Mouse (Mus musculus) lung, adult 2 months (tissue): Measurements from ENCODE around the gene Wasf2.

Experiments
- CTCF ChIP-seq: fragments of 200-500 bp; IDR thresholded peaks from 2 replicates; pipeline ENCODE4 v1.5.1; 2011; ENCODE audit warnings: mild to moderate bottlenecking, low read length, control low read depth; ENCODE audit not compliant: insufficient read depth
- POLR2A ChIP-seq: fragments of 200-500 bp; IDR thresholded peaks from 2 replicates; pipeline ENCODE4 v1.6.1; 2011; ENCODE audit warnings: low read depth, mild to moderate bottlenecking, control low read depth, low read length, borderline replicate concordance; ENCODE audit errors: extremely low read depth

DNA sequence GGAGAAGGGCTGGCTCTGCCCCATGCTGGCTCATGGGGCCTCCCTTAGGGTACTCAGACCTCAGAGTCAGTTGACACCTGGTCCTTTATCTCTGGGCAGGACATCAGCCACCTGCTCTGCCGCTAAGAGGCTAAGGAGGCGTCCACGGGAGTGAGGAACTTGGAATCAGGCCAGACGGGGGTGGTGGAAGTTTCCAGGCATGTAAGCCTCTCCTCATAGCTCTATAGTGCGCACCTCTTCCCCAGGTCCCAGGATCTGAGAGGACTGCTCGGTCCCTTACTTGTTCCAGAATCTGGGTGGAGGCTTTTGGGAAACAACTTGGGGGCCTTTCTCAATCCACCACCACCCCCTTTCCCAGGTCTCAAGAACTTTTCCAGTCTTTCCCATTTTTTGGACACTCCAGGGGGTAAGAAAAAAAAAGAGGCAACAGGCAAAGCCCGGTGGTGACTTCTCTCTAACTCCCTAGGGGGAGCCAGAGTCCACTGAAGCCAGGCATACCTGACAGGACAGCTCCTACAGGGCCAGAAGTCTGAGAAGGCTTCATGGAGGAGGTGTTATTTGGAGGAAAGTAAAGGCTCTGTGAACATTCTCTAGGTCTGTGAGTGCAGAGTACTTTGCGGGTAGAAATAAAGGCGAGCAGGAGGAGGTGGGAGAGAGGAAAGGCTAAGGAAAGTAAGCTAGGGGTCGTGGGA, 103.1 kb downstream of the Wasf2 start:
- no peak for TF ChIP-seq POLR2A
- TF ChIP-seq CTCF = peak; percentile 87
